Mouse (Mus musculus) spleen, adult 2 months (tissue): ENCODE results near the gene Pou5f2. TPM values are rescaled to one million over a fixed set of nuclear protein-coding genes. Genes with fewer than 3 reads are reported as not detected.
A peak's percentile ranks its signal among the peaks of the same experiment; 100 is the strongest.

Experiments
- DNase-seq, 2 experiments: peaks; one replicate each; pipeline versions ENCODE4 v3.0.0 to v3.0.0-alpha.2; 2012 to 2021; ENCODE audit warnings: low spot score in 2 of 2, low read depth in 1 of 2
- H3K27ac ChIP-seq: fragments of 200-500 bp; 2 replicates; pipeline ENCODE4 v1.5.1; 2012; ENCODE audit warnings: low read length, inconsistent platforms; ENCODE audit not compliant: insufficient read depth
- H3K27me3 ChIP-seq: fragments of 200-500 bp; 2 replicates; pipeline ENCODE4 v1.6.1; 2012; ENCODE audit warnings: mild to moderate bottlenecking, moderate library complexity, low read length, inconsistent platforms; ENCODE audit not compliant: control insufficient read depth, insufficient read depth
- H3K36me3 ChIP-seq: fragments of 200-500 bp; 2 replicates; pipeline ENCODE4 v1.6.1; 2012; ENCODE audit warnings: mild to moderate bottlenecking, low read length, inconsistent platforms; ENCODE audit not compliant: control insufficient read depth, insufficient read depth
- H3K4me1 ChIP-seq: fragments of 200-500 bp; 2 replicates; pipeline ENCODE4 v1.6.1; 2011; ENCODE audit warnings: inconsistent platforms; ENCODE audit not compliant: control insufficient read depth, insufficient read depth, insufficient read length
- H3K4me3 ChIP-seq: fragments of 200-500 bp; 2 replicates; pipeline ENCODE4 v1.5.1; 2011; ENCODE audit warnings: mild to moderate bottlenecking, inconsistent platforms; ENCODE audit not compliant: insufficient read depth, insufficient read length; ENCODE audit errors: extremely low read depth
- CTCF ChIP-seq: fragments of 200-500 bp; IDR thresholded peaks from 2 replicates; pipeline ENCODE4 v1.5.1; 2011; ENCODE audit warnings: mild to moderate bottlenecking, inconsistent platforms; ENCODE audit not compliant: insufficient read depth, insufficient read length, insufficient replicate concordance; ENCODE audit errors: extremely low read depth
- POLR2A ChIP-seq: fragments of 200-500 bp; IDR thresholded peaks from 2 replicates; pipeline ENCODE4 v1.6.1; 2011; ENCODE audit warnings: low read depth, low read length, inconsistent platforms
- WGBS: fragments of 180-500 bp; shearing (Covaris S2); methylation state at CpG from one replicate; pipeline ENCODE4 v1.1.7; 2018; 5-methylcytosine and 5-hydroxymethylcytosine counted together
- polyA plus RNA-seq: library from polyadenylated mRNA; depleted of rRNA; stranded (reverse); fragments of >200 nt; gene quantifications from 2 replicates; pipeline ENCODE4 v1.2.3, GENCODE M21; 2012; rRNA removed

Pou5f2 gene
- polyA plus RNA-seq, 1 experiment, result 0.28 TPM

DNA sequence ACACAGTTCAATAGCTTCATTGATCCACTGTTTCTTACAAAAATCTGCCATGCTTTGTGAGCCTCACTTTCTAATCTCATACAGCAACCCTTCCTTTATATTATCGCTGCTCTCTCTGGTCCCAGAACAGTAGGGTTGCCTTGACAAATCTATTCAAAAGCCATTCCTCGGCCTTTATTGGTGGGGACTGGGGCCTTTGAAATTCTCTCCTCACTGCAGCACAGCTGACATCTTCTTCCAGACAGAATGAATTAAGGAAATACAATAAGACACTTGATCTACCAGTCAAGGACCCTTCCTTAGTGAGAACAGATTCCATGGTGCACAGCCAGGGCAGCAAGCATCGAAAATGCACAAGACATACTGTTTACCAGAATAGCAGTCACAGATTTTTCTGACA is 19.4 kb upstream of the Pou5f2 start:
- H3K4me3 ChIP-seq, result no peak overlapping the region
- TF ChIP-seq CTCF (no peak), POLR2A (no peak)
- H3K36me3 ChIP-seq, result no peaks in the 10 kb centered on the region; the same call in 1 of the 2 replicates
- H3K27me3 ChIP-seq, result no peaks in the 10 kb centered on the region
- no peak overlapping the region for H3K27ac ChIP-seq
- DNase-seq, result no peak
- H3K4me1 ChIP-seq, result no peaks in the 10 kb centered on the region
- WGBS, result 94% methylated on average over 3 of the region's 3 CpGs

DNA sequence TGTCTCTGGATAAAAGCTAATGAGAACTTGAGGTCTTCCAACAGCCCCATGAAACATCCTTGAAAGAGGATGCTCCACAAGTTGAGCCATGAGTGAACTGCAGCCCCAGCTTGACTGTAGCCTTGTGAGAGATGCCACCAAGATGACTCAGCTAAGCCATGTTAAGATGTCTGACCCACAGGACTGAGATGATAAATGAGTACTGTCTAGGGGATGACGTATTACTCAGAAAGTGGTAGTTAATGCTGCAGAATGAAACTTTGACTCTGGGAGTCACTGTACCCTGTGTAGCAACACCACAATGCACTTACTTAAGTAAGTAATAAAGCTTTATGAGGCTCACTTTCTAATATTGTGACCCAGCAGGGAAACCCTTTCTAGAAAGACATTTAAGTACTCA is 14.5 kb upstream of the Pou5f2 start:
- DNase-seq, result no peak
- Histone ChIP-seq H3K36me3 (no peaks in the 10 kb centered on the region; the same call in 1 of the 2 replicates), H3K4me1 (no peaks in the 10 kb centered on the region), H3K27me3 (no peaks in the 10 kb centered on the region), H3K27ac (no peak overlapping the region), H3K4me3 (no peak overlapping the region)
- 97% methylated on average over 1 of the region's 1 CpGs for WGBS
- TF ChIP-seq POLR2A, result no peak
- no peak for TF ChIP-seq CTCF

DNA sequence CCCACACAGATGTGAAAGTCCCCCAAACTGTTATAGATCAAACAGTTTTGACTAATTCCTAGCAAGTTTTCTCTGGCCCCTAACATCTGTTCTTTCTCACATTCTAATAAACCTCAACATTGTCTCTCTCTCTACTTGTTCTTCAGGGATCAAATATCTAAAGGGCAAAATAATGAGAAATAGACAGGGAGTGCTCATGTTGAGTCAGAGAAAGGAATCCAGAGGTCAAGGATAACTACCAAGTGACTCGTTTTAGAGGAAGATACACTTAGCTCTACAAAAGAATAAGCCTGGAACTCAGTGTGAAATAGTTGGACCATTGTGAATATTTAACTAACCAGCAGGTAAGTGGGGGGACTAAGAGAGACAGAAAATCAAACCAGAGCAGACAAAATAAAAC is 8.1 kb downstream of the Pou5f2 start:
- H3K4me3 ChIP-seq, result no peak overlapping the region
- no peaks in the 10 kb centered on the region for H3K27me3 ChIP-seq
- H3K4me1 ChIP-seq, result no peaks in the 10 kb centered on the region
- H3K36me3 ChIP-seq, result no peaks in the 10 kb centered on the region
- WGBS, result 77% methylated on average over 1 of the region's 1 CpGs
- TF ChIP-seq CTCF, result no peak
- no peak for TF ChIP-seq POLR2A
- no peak overlapping the region for H3K27ac ChIP-seq
- no peak for DNase-seq

DNA sequence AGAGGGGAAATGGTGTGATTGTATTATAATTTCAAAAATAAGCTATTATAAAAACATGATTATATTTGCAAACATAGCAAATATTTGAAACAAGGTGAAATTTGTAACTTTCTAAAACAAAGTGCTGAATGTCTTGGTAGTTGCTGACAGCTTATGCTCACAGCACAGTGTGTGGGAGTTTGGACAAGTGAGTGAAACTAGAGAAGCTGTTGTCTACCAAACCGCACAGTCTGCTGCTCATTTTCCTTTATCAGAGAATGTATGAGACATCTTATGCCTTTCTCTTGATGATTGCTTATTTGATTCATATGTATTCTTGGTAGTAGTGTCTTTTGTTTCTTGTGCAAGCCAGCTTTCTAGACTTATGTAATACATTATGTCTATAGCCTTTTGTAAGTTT is 12.5 kb downstream of the Pou5f2 start:
- TF ChIP-seq CTCF, result no peak
- TF ChIP-seq POLR2A, result no peak
- Histone ChIP-seq H3K27me3 (no peaks in the 10 kb centered on the region), H3K27ac (no peak overlapping the region), H3K36me3 (no peaks in the 10 kb centered on the region), H3K4me1 (no peaks in the 10 kb centered on the region), H3K4me3 (no peak overlapping the region)
- 91% methylated on average over 1 of the region's 1 CpGs for WGBS
- no peak for DNase-seq

DNA sequence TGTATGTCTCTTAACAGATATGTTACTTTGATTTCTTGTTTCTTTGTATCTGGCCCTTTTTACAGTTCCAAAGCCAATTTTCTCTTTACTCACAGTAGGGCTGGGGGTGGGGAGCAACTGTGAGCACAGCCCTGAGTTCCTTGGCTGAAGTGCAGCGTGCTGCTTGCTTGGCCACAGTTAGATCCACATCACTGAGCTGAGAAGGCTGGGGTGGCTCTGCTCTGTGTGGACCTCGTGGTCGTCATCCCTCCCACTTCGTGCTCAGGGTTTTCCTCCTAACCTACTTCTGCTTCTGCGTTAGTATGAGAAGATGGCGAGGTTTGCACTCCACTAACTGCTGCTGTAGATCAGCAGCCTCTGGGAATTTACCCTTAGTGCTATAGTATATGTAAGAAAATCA is 18.5 kb downstream of the Pou5f2 start:
- no peaks in the 10 kb centered on the region for H3K36me3 ChIP-seq
- no peak overlapping the region for H3K4me3 ChIP-seq
- 31% methylated on average over 6 of the region's 6 CpGs for WGBS
- H3K27ac ChIP-seq, result no peak overlapping the region
- H3K27me3 ChIP-seq, result no peaks in the 10 kb centered on the region
- peak in 1 of 2 experiments; percentile 3 for DNase-seq
- H3K4me1 ChIP-seq, result no peaks in the 10 kb centered on the region; the same call in 1 of the 2 replicates
- TF ChIP-seq POLR2A, result no peak

DNA sequence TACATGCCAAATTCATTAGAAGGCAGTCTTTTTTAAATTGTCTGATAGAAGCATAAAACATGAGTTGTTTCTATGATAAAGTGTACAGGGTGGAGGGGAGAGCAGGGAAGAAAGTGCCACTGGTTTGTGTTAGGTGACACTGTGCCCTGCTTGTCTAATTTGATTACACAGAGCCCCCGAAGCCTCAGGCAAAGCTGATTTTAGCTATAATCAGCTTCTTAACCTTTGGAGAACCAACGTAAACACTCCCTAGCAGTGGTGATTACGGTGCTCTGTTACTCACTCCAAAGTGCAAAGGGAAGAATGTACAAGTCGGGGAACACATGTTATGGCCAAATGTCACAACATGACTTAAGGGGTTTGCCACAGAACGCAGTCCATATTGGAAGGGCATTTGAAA is 20.4 kb downstream of the Pou5f2 start:
- TF ChIP-seq CTCF, result no peak
- no peak for TF ChIP-seq POLR2A
- H3K27me3 ChIP-seq, result no peaks in the 10 kb centered on the region

More for the DNA sequence above, 20.4 kb downstream of the Pou5f2 start:
- Histone ChIP-seq H3K4me3 (no peak overlapping the region), H3K4me1 (no peaks in the 10 kb centered on the region; the same call in 1 of the 2 replicates), H3K36me3 (no peaks in the 10 kb centered on the region), H3K27ac (no peak overlapping the region)
- DNase-seq, result no peak
- 95% methylated on average over 5 of the region's 5 CpGs for WGBS

Other genes starting within 250 kb of the Pou5f2 start
- 4.0 and 6.0 TPM in 2 replicates for gene Nr2f1, start 174.9 kb downstream of the Pou5f2 start, polyA plus RNA-seq